Mouse (Mus musculus) heart, adult 2 months (tissue): Measurements from ENCODE around the gene Adgrb2. TPM values are rescaled to one million over a fixed set of nuclear protein-coding genes. Genes with fewer than 3 reads are reported as not detected.

Source experiments
- DNase-seq, 2 experiments: peaks; one replicate each; pipeline ENCODE4 v3.0.0; 2021
- H3K27ac ChIP-seq: fragments of 200-600 bp; 2 replicates; pipeline ENCODE4 v1.8.1; 2022
- H3K27me3 ChIP-seq: fragments of 200-500 bp; 2 replicates; pipeline ENCODE4 v1.6.1; 2012; ENCODE audit warnings: mild to moderate bottlenecking, low read length, inconsistent platforms, mixed read lengths; ENCODE audit not compliant: control insufficient read depth, insufficient read depth
- H3K36me3 ChIP-seq: fragments of 200-500 bp; 2 replicates; pipeline ENCODE4 v1.6.1; 2012; ENCODE audit warnings: low read length, inconsistent platforms; ENCODE audit not compliant: control insufficient read depth, insufficient read depth
- H3K4me1 ChIP-seq: fragments of 200-500 bp; 2 replicates; pipeline ENCODE4 v1.6.1; 2011; ENCODE audit warnings: low read length; ENCODE audit not compliant: control insufficient read depth, insufficient read depth
- H3K4me3 ChIP-seq: fragments of 200-600 bp; 2 replicates; pipeline ENCODE4 v1.8.1; 2022
- H3K79me2 ChIP-seq: fragments of 200-500 bp; replicated peaks from 2 replicates; pipeline ENCODE4 v1.6.1; 2012; ENCODE audit warnings: mild to moderate bottlenecking, inconsistent platforms, low read length, moderate library complexity, mixed read lengths; ENCODE audit not compliant: control insufficient read depth, insufficient read depth
- H3K9ac ChIP-seq: fragments of 200-500 bp; 2 replicates; pipeline ENCODE4 v1.6.1; 2012; ENCODE audit warnings: low read depth, mild to moderate bottlenecking, control low read depth, inconsistent platforms, low read length, mixed read lengths
- CTCF ChIP-seq: fragments of 200-600 bp; IDR thresholded peaks from 2 replicates; pipeline ENCODE4 v1.8.1; 2022; ENCODE audit warnings: antibody characterized with exemption, mild to moderate bottlenecking, moderate library complexity
- EP300 ChIP-seq: fragments of 200-500 bp; IDR thresholded peaks from 2 replicates; pipeline ENCODE4 v1.6.1; 2011; ENCODE audit warnings: low read depth, low read length, control low read depth; ENCODE audit not compliant: insufficient read depth
- POLR2A ChIP-seq: fragments of 200-500 bp; IDR thresholded peaks from 2 replicates; pipeline ENCODE4 v1.6.1; 2011; ENCODE audit warnings: mild to moderate bottlenecking, low read depth, low read length, control low read depth; ENCODE audit not compliant: insufficient read depth
- WGBS: fragments of 180-500 bp; shearing (Covaris S2); methylation state at CpG from one replicate; pipeline ENCODE4 v1.1.7; 2018; 5-methylcytosine and 5-hydroxymethylcytosine counted together
- intact Hi-C: fragments of 180-260 bp; cut with DNase I; formaldehyde crosslinking; loops from one replicate; pipeline ENCODE4 v1.15.1; 2025
- polyA plus RNA-seq: library from polyadenylated mRNA; depleted of rRNA; stranded (reverse); fragments of >200 nt; gene quantifications from 2 replicates; pipeline ENCODE4 v1.2.3, GENCODE M21; 2012
- total RNA-seq, 2 experiments: library from RNA; stranded (reverse); gene quantifications; 2 replicates each; pipeline ENCODE4 v1.2.3; 2021

Adgrb2 gene
- total and polyA plus RNA-seq, 3 experiments = 1.8 to 4.8 (median 2.0) TPM

DNA sequence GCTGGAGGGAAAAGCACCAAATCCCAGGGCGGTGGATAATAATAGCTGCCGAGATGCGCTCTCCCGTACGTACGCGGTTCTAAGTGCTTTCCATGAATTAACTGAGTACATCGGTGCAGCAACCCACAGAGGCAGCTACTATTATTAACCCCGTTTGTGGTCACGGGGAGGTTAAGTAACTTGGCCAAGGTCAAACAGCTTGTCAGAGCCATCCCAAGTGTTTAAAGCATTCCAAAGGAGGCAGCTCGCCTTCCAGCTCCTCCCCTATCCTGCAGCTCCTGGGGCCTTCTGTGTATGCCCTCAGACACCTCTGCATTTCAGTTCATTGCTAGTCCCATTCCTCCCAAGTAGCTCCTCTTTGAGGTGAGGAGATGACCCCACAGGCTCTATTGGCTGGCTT, 19.4 kb upstream of the Adgrb2 start:
- Histone ChIP-seq H3K36me3 (no peaks in the 10 kb centered on the region), H3K79me2 (no peaks in the 10 kb centered on the region), H3K4me1 (no peaks in the 10 kb centered on the region; the same call in 1 of the 2 replicates), H3K27me3 (no peaks in the 10 kb centered on the region), H3K4me3 (no peak overlapping the region), H3K27ac (no peak overlapping the region), H3K9ac (no peak overlapping the region)
- intact Hi-C loops = no loop called here
- 57% methylated on average over 11 of the region's 11 CpGs for WGBS
- DNase-seq = no peak
- TF ChIP-seq EP300 = no peak
- no peak for TF ChIP-seq CTCF

DNA sequence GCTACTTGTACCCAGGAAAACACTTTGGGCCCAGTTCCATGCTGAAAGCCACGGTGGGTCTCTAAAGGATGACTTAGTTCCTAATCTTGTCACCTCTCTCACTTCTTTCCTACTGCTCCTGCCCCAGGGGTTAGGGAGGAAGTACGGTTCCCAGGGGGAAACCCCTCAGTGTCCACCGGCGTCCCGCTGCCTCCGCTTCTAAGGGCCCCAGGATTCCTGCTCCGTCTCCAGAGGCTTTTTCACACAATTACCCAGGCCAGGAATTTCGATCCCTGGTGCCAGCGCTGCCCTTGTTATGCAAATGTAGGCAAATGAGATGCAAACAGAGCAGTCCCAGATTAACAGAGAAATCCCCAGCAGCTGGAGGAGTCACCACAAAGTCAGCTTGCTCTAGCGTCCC, 18.5 kb upstream of the Adgrb2 start:
- Histone ChIP-seq H3K27me3 (no peaks in the 10 kb centered on the region), H3K36me3 (no peaks in the 10 kb centered on the region), H3K27ac (no peak overlapping the region), H3K4me1 (no peaks in the 10 kb centered on the region), H3K9ac (no peak overlapping the region), H3K79me2 (no peaks in the 10 kb centered on the region), H3K4me3 (no peak overlapping the region)
- no peak for DNase-seq
- intact Hi-C loops = no loop called here
- whole genome bisulfite sequencing = 37% methylated on average over 10 of the region's 10 CpGs
- TF ChIP-seq POLR2A = no peak
- TF ChIP-seq CTCF = no peak
- no peak for TF ChIP-seq EP300

DNA sequence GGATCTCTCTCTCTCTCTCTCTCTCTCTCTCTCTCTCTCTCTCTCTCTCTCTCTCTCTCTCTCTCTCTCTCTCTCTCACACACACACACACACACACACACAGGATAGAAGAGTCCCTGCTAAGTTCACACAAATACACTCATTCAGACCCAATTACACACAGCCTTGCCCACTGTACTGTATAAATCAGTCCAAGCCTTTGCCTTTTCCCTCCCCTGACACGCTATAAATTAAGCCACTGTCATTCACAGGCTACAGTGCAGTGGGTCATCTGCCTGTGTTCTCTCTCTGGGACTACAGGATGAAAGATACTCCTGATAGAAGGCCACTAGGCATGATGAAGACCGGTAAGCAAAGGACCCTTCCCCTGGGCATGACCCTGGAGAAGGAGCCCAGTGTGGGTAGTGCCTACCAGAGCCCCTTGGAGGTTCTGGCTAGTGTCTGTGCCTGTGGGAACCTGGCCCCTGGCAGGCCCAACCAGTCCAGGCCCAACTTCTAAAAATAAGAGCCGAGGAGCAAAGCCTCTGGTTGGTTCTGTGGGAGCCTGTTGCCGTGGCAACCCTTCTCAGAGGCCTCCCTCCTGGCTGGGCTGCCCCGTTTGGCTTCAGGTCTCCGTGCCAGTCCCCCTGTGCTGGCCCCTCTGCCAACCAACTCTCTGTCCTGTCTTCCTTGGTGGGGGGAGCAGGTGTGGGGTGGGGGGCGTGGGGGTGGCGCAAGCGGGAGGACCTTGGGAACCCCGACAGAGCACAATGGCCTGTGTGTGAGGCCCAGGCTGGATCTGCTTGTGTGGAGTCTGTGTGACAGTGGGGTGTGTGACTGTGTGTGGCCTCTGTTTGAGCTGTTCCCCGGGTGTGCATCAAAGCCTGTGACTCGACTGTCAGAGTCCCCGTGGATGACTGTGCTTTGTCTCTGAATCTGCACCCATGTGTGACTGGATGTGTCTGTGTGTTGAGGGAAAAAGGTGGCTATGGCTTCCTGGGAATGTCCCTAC, 17.4 kb upstream of the Adgrb2 start:
- Histone ChIP-seq H3K27me3 (no peaks in the 10 kb centered on the region), H3K4me3 (no peak overlapping the region), H3K4me1 (no peaks in the 10 kb centered on the region), H3K79me2 (no peaks in the 10 kb centered on the region), H3K36me3 (no peaks in the 10 kb centered on the region), H3K9ac (no peak overlapping the region), H3K27ac (no peak overlapping the region)
- 60% methylated on average over 13 of the region's 13 CpGs for WGBS
- intact Hi-C loops = no loop called here
- no peak for DNase-seq
- no peak for TF ChIP-seq CTCF
- no peak for TF ChIP-seq EP300
- TF ChIP-seq POLR2A = no peak

DNA sequence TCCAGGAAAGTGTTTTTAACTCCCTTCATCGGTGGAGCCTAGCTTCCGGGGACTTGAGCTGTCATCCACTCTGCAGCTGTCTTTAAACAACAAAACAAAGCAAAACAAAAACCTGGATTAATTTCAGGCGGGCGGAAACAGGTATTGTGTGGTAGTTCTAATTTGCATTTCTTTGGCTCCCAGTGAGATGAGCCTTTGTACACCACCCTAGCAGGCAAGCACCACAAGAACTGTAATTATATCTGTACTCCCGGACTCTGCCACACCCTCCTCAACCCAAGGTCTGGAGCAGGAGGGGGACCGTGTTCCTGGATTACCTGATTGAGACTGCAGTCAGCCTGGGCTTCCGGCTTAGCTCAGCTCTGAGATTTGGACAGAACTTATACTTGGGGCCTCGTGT, 14.5 kb upstream of the Adgrb2 start:
- no peaks in the 10 kb centered on the region for H3K27me3 ChIP-seq

DNA sequence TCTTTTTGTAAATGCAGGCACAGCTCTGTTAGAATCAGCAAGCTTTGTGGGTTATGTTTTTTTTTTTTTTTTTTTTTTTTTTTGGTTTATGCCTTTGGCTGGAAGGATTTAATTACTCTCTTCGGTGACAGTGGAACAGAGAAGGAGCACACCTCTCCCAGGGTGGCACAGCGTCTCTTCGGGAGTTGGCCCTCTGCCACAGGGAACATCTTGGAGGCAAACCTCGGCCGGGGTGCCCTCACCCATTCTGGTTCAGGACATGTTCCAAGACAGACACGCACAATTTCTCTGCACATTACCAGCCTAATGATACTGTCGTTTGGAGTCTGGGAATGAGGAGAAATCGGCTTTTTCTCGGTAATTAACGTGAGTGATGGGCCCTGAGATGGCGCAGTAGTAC, 13.8 kb upstream of the Adgrb2 start:
- Histone ChIP-seq H3K4me3 (no peak overlapping the region), H3K9ac (no peak overlapping the region), H3K4me1 (no peaks in the 10 kb centered on the region), H3K27me3 (no peaks in the 10 kb centered on the region), H3K36me3 (no peaks in the 10 kb centered on the region), H3K27ac (no peak overlapping the region), H3K79me2 (no peaks in the 10 kb centered on the region)
- no peak for DNase-seq
- intact Hi-C loops = no loop called here
- 88% methylated on average over 11 of the region's 11 CpGs for whole genome bisulfite sequencing
- TF ChIP-seq CTCF (no peak), EP300 (no peak)

More for the DNA sequence above, 14.5 kb upstream of the Adgrb2 start:
- no peak overlapping the region for H3K4me3 ChIP-seq
- DNase-seq = no peak
- intact Hi-C loops = no loop called here
- no peak for TF ChIP-seq POLR2A
- no peak for TF ChIP-seq CTCF
- TF ChIP-seq EP300 = no peak
- H3K9ac ChIP-seq = no peak overlapping the region
- H3K79me2 ChIP-seq = no peaks in the 10 kb centered on the region
- no peaks in the 10 kb centered on the region for H3K4me1 ChIP-seq
- WGBS = 67% methylated on average over 8 of the region's 8 CpGs
- H3K36me3 ChIP-seq = no peaks in the 10 kb centered on the region
- no peak overlapping the region for H3K27ac ChIP-seq

DNA sequence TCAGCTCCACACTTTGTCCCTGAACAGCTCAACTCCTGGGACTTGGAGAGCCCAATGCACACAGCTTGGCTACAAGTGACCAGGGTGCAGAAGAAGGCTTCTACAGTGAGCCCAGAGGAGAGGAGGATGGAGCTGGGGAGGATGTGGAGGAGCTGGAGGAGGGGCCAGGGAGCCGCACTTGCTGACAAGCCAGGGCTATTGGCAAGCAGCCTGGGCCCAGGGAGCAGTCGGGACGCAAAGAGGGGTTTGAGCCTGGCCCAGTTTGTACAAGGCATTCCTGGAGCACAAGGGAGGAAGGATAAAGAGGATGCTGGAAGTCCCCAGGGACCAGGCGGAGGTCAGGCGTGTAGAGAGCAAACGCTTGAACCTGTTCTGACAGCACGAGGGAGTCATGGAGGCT, 12.7 kb upstream of the Adgrb2 start:
- intact Hi-C loops = no loop called here
- DNase-seq = no peak

More for the DNA sequence above, 12.7 kb upstream of the Adgrb2 start:
- Histone ChIP-seq H3K79me2 (no peaks in the 10 kb centered on the region), H3K27me3 (no peaks in the 10 kb centered on the region), H3K9ac (no peak overlapping the region), H3K4me1 (no peaks in the 10 kb centered on the region), H3K36me3 (no peaks in the 10 kb centered on the region), H3K4me3 (no peak overlapping the region), H3K27ac (no peak overlapping the region)
- WGBS = 15% methylated on average over 7 of the region's 7 CpGs
- no peak for TF ChIP-seq EP300
- TF ChIP-seq POLR2A = no peak
- TF ChIP-seq CTCF = no peak
